Mouse (Mus musculus) MN1 (cell line): Measurements from ENCODE around the gene Efcc1.

Experiments used
- DNase-seq: peaks from one replicate; pipeline ENCODE4 v3.0.0-alpha.2; 2016; ENCODE audit warnings: low spot score

The Efcc1 gene

DNA sequence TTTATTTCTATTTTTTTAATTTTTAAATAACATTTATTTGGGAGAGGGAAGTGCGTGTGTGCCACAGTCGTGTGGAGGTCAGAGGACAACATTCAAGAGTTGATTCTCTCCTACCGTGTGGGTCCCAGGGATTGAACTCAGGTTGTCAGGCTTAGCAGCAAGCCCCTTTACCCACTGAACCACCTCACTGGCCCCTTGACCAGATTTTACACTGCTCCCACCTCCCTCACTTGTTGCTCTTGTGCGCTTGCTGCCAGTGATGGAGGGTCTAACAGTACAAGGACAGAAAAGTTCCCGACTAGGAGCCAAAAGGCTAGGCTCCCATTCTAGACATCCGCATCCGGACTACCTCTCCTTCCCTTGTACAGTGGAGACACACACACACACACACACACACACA is 74.8 kb downstream of the Efcc1 start:
- DNase-seq: no peak
